Mouse (Mus musculus): Measurements from ENCODE around the gene Sft2d2. TPM values are rescaled to one million over a fixed set of nuclear protein-coding genes. Genes with fewer than 3 reads are reported as not detected.

Sft2d2 gene
- polyA plus RNA-seq, 1 experiment from 2014 or later, result 19.3 TPM

- Histone ChIP-seq H3K4me2 (no peak overlapping the region), H3K27me3 (ENCODE audit: insufficient read depth, low read length) (no peaks in the 10 kb centered on the region), H3K9me3 (ENCODE audit: low read depth, low read length) (no peaks in the 10 kb centered on the region), H3K4me1 (ENCODE audit: insufficient read depth) (no peaks in the 10 kb centered on the region), H3K4me3 (ENCODE audit: low read depth, low read length) (no peak overlapping the region), H3K27ac (ENCODE audit: low read depth) (no peak overlapping the region), H3K9ac (no peak overlapping the region), H3K36me3 (ENCODE audit: insufficient read depth) (peaks cover 72% of the 10 kb centered on the region)
- WGBS, result 64% methylated on average over 2 of the region's 2 CpGs
- DNase-seq (no peak), ATAC-seq (ENCODE audit: insufficient read depth) (no peak)
- TF ChIP-seq CTCF (IDR thresholded peaks at IDR 0.05; ENCODE audit: low read depth), result no peak
Observed at GRCm38 (mm10) chr1:165217023-165217589, 22.9 kb upstream of the Sft2d2 start.

DNA sequence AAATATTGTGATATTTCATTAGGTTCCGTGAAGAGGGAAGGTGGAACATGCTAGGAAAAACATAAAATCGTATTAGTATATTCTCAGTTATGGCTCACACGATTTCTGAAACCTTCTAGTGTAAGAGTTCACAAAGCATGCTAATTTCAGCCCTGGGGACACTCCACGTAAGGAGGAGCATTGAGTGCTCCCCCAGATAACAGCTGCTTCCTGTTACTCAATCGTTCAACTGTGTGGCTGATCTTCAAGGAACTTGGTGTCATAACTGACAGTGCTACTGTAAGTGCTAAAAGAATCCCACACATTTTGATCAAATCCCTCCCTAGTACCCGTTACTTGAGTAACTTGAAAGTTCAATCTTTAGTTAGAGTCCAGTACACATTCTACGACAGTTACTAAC is 21.6 kb upstream of the Sft2d2 start:
- no peak for DNase-seq
- Histone ChIP-seq H3K27me3 (ENCODE audit: insufficient read depth, low read length) (no peaks in the 10 kb centered on the region), H3K9ac (no peak overlapping the region), H3K4me2 (no peak overlapping the region), H3K4me3 (ENCODE audit: low read depth, low read length) (no peak overlapping the region), H3K36me3 (ENCODE audit: insufficient read depth) (peaks cover 59% of the 10 kb centered on the region), H3K4me1 (ENCODE audit: insufficient read depth) (no peaks in the 10 kb centered on the region), H3K9me3 (ENCODE audit: low read depth, low read length) (no peaks in the 10 kb centered on the region), H3K27ac (ENCODE audit: low read depth) (no peak overlapping the region)
- WGBS, result 72% methylated on average over 7 of the region's 7 CpGs
- ATAC-seq (ENCODE audit: insufficient read depth), result no peak
- no peak for TF ChIP-seq CTCF (IDR thresholded peaks at IDR 0.05; ENCODE audit: low read depth)

- H3K9ac ChIP-seq, result no peak overlapping the region
- no peaks in the 10 kb centered on the region for H3K4me1 ChIP-seq (ENCODE audit: insufficient read depth)
- H3K36me3 ChIP-seq (ENCODE audit: insufficient read depth), result no peaks in the 10 kb centered on the region
- ATAC-seq (ENCODE audit: insufficient read depth) (no peak), DNase-seq (no peak)
- H3K4me2 ChIP-seq, result no peak overlapping the region
- 10% methylated on average over 2 of the region's 2 CpGs for WGBS
- TF ChIP-seq CTCF (IDR thresholded peaks at IDR 0.05; ENCODE audit: low read depth), result no peak
- H3K4me3 ChIP-seq (ENCODE audit: low read depth, low read length), result no peak overlapping the region
- H3K27me3 ChIP-seq (ENCODE audit: insufficient read depth, low read length), result no peaks in the 10 kb centered on the region
- H3K9me3 ChIP-seq (ENCODE audit: low read depth, low read length), result no peaks in the 10 kb centered on the region
- H3K27ac ChIP-seq (ENCODE audit: low read depth), result no peak overlapping the region
Observed at GRCm38 (mm10) chr1:165205591-165205990, 11.4 kb upstream of the Sft2d2 start.

DNA sequence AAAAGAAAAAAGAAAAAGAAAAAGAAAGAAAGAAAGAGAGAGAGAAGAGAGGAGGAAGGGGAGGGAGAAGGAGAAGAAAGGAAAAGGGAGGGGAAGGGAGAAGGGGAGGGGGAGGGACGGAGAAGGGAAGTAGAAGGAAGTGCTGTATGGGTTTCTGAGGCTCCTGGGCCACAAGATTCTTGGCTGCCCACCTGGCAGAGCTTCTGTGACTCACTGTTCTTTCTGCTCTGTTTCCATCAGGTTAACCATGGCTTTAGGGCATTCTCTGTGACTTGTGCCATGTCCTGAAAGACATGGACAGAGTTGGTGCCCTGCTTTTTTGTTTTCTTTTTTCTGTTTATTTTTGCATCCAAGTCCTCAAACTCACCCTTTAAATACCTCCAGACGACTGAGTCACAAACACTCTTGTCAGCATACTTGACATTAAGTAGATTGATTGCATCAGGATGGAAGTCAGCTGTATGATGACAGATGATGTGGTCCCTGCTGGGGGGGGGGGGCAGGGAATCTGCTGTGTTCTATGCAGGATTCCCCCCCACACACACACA is 9.3 kb upstream of the Sft2d2 start:
- H3K4me2 ChIP-seq, result no peak overlapping the region
- H3K4me3 ChIP-seq (ENCODE audit: low read depth, low read length), result no peak overlapping the region
- 19% methylated on average over 2 of the region's 2 CpGs for WGBS
- no peaks in the 10 kb centered on the region for H3K27me3 ChIP-seq (ENCODE audit: insufficient read depth, low read length)
- H3K27ac ChIP-seq (ENCODE audit: low read depth), result no peak overlapping the region
- no peaks in the 10 kb centered on the region for H3K36me3 ChIP-seq (ENCODE audit: insufficient read depth)
- H3K9me3 ChIP-seq (ENCODE audit: low read depth, low read length), result no peaks in the 10 kb centered on the region
- no peak for ATAC-seq (ENCODE audit: insufficient read depth)
- H3K4me1 ChIP-seq (ENCODE audit: insufficient read depth), result no peaks in the 10 kb centered on the region
- DNase-seq, result no peak
- TF ChIP-seq CTCF (IDR thresholded peaks at IDR 0.05; ENCODE audit: low read depth), result no peak
- H3K9ac ChIP-seq, result no peak overlapping the region

- Histone ChIP-seq H3K36me3 (ENCODE audit: insufficient read depth) (no peaks in the 10 kb centered on the region), H3K4me3 (ENCODE audit: low read depth, low read length) (no peak overlapping the region), H3K4me1 (ENCODE audit: insufficient read depth) (no peaks in the 10 kb centered on the region), H3K9ac (no peak overlapping the region), H3K27ac (ENCODE audit: low read depth) (no peak overlapping the region), H3K27me3 (ENCODE audit: insufficient read depth, low read length) (no peaks in the 10 kb centered on the region), H3K9me3 (ENCODE audit: low read depth, low read length) (no peaks in the 10 kb centered on the region), H3K4me2 (no peak overlapping the region)
- no peak for ATAC-seq (ENCODE audit: insufficient read depth)
- WGBS, result 72% methylated on average over 4 of the region's 4 CpGs
- DNase-seq, result no peak
- no peak for TF ChIP-seq CTCF (IDR thresholded peaks at IDR 0.05; ENCODE audit: low read depth)
Observed at GRCm38 (mm10) chr1:165201445-165202012, 7.3 kb upstream of the Sft2d2 start.

- H3K4me3 ChIP-seq (ENCODE audit: low read depth, low read length), result no peak overlapping the region
- no peak overlapping the region for H3K4me2 ChIP-seq
- DNase-seq, result no peak
- H3K27ac ChIP-seq (ENCODE audit: low read depth), result no peak overlapping the region
- WGBS, result 54% methylated on average over 8 of the region's 8 CpGs
- TF ChIP-seq CTCF (IDR thresholded peaks at IDR 0.05; ENCODE audit: low read depth), result no peak
- no peaks in the 10 kb centered on the region for H3K36me3 ChIP-seq (ENCODE audit: insufficient read depth)
- ATAC-seq (ENCODE audit: insufficient read depth), result no peak
- H3K9me3 ChIP-seq (ENCODE audit: low read depth, low read length), result no peaks in the 10 kb centered on the region
- no peaks in the 10 kb centered on the region for H3K27me3 ChIP-seq (ENCODE audit: insufficient read depth, low read length)
- H3K4me1 ChIP-seq (ENCODE audit: insufficient read depth), result no peaks in the 10 kb centered on the region
- H3K9ac ChIP-seq, result no peak overlapping the region
Observed at GRCm38 (mm10) chr1:165200748-165201147, 6.5 kb upstream of the Sft2d2 start.

DNA sequence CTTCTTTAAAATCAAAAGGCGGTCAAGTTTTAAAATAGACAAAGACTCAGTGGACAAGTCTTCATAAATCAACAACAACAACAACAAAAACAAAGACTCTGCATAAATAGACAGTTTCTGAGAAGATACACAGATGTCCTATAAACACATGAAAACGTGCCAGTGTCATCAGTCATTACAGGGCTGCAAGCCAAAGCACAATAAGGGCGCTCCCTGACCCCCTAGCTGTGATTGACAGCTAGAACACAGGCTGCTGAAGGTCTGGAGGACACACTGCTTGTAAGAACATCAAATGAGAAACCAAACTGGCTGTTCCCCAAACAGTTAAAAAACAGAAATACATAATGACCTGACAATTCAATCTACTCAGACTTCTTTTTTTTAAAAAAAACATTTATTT is 5.4 kb upstream of the Sft2d2 start:
- Histone ChIP-seq H3K9ac (no peak overlapping the region), H3K9me3 (ENCODE audit: low read depth, low read length) (no peaks in the 10 kb centered on the region), H3K36me3 (ENCODE audit: insufficient read depth) (no peaks in the 10 kb centered on the region), H3K4me3 (ENCODE audit: low read depth, low read length) (no peak overlapping the region), H3K4me2 (no peak overlapping the region), H3K27ac (ENCODE audit: low read depth) (no peak overlapping the region), H3K4me1 (ENCODE audit: insufficient read depth) (peaks cover 8% of the 10 kb centered on the region), H3K27me3 (ENCODE audit: insufficient read depth, low read length) (no peaks in the 10 kb centered on the region)
- TF ChIP-seq CTCF (IDR thresholded peaks at IDR 0.05; ENCODE audit: low read depth), result no peak
- 65% methylated on average over 3 of the region's 3 CpGs for WGBS
- ATAC-seq (ENCODE audit: insufficient read depth) (no peak), DNase-seq (peak; percentile 44)
